Mouse (Mus musculus): ENCODE results near the gene Tbck. TPM values are rescaled to one million over a fixed set of nuclear protein-coding genes. Genes with fewer than 3 reads are reported as not detected.
A peak's percentile ranks its signal among the peaks of the same experiment; 100 is the strongest.

The Tbck gene
- polyA plus RNA-seq, 1 experiment from 2014 or later = 33.2 TPM

DNA sequence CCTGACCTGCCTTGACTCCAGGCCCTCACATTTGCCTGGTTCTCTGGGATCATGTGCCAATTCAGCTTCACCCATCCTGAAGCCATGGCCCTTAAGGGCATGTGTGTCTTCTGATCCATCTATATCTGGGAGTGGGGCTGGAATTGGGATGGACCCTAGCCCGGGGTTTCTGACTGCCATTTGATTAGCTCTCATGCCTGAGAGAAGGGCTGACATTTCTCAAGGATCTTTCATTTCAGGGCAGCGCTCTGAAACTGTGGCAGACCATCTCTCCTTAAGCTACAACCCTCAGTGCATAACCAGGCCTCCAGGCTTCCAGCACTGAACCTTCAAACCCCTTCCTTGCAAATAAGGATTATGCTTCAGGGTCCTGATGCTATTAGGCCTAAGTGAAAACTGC, 166.5 kb downstream of the Tbck start:
- Histone ChIP-seq H3K4me1 (ENCODE audit: control insufficient read depth, insufficient read depth, low read length) (no peaks in the 10 kb centered on the region; the same call in 1 of the 2 replicates), H3K36me3 (ENCODE audit: control insufficient read depth, insufficient read depth, low read length) (no peaks in the 10 kb centered on the region), H3K27me3 (ENCODE audit: control insufficient read depth, insufficient read depth, low read length) (no peaks in the 10 kb centered on the region), H3K4me3 (replicated peaks; ENCODE audit: low read depth, low read length) (no peak overlapping the region), H3K9me3 (ENCODE audit: control insufficient read depth, low read length) (no peaks in the 10 kb centered on the region), H3K27ac (replicated peaks; ENCODE audit: low read depth, low read length) (no peak overlapping the region), H3K4me2 (ENCODE audit: low read length) (no peak overlapping the region), H3K9ac (replicated peaks; ENCODE audit: low read length) (no peak overlapping the region)
- DNase-seq (no peak), ATAC-seq (ENCODE audit: low FRiP score, low TSS enrichment) (no peak)
- 85% methylated on average over 2 of the region's 2 CpGs for WGBS

GRCm38 (mm10) chr3:132851417-132851816, 167.5 kb downstream of the Tbck start:
- H3K36me3 ChIP-seq (ENCODE audit: control insufficient read depth, insufficient read depth, low read length) = no peaks in the 10 kb centered on the region
- H3K4me1 ChIP-seq (ENCODE audit: control insufficient read depth, insufficient read depth, low read length) = no peaks in the 10 kb centered on the region; the same call in 1 of the 2 replicates
- 43% methylated on average over 1 of the region's 1 CpGs for WGBS
- ATAC-seq (ENCODE audit: low FRiP score, low TSS enrichment) (peak; percentile 48), DNase-seq (peak; percentile 50)
- H3K4me3 ChIP-seq (replicated peaks; ENCODE audit: low read depth, low read length) = no peak overlapping the region
- no peaks in the 10 kb centered on the region for H3K27me3 ChIP-seq (ENCODE audit: control insufficient read depth, insufficient read depth, low read length)
- no peak overlapping the region for H3K27ac ChIP-seq (replicated peaks; ENCODE audit: low read depth, low read length)
- H3K4me2 ChIP-seq (ENCODE audit: low read length) = no peak overlapping the region
- no peak overlapping the region for H3K9ac ChIP-seq (replicated peaks; ENCODE audit: low read length)
- H3K9me3 ChIP-seq (ENCODE audit: control insufficient read depth, low read length) = no peaks in the 10 kb centered on the region

- no peaks in the 10 kb centered on the region for H3K9me3 ChIP-seq (ENCODE audit: control insufficient read depth, low read length)
- no peak overlapping the region for H3K27ac ChIP-seq (replicated peaks; ENCODE audit: low read depth, low read length)
- no peaks in the 10 kb centered on the region for H3K27me3 ChIP-seq (ENCODE audit: control insufficient read depth, insufficient read depth, low read length)
- 68% methylated on average over 28 of the region's 28 CpGs for WGBS
- ATAC-seq (ENCODE audit: low FRiP score, low TSS enrichment) = no peak; the same call in 1 of the 2 replicates
- no peak for DNase-seq
- H3K36me3 ChIP-seq (ENCODE audit: control insufficient read depth, insufficient read depth, low read length) = no peaks in the 10 kb centered on the region
- H3K9ac ChIP-seq (replicated peaks; ENCODE audit: low read length) = no peak overlapping the region
- H3K4me3 ChIP-seq (replicated peaks; ENCODE audit: low read depth, low read length) = no peak overlapping the region
- no peak overlapping the region for H3K4me2 ChIP-seq (ENCODE audit: low read length)
- no peaks in the 10 kb centered on the region; the same call in 1 of the 2 replicates for H3K4me1 ChIP-seq (ENCODE audit: control insufficient read depth, insufficient read depth, low read length)
Observed at GRCm38 (mm10) chr3:132851841-132852728, 168.1 kb downstream of the Tbck start.

GRCm38 (mm10) chr3:132854271-132854670, 170.3 kb downstream of the Tbck start:
- no peak overlapping the region for H3K4me3 ChIP-seq (replicated peaks; ENCODE audit: low read depth, low read length)
- 86% methylated on average over 9 of the region's 9 CpGs for WGBS
- no peak overlapping the region for H3K4me2 ChIP-seq (ENCODE audit: low read length)
- no peaks in the 10 kb centered on the region; the same call in 1 of the 2 replicates for H3K4me1 ChIP-seq (ENCODE audit: control insufficient read depth, insufficient read depth, low read length)
- DNase-seq = no peak
- H3K36me3 ChIP-seq (ENCODE audit: control insufficient read depth, insufficient read depth, low read length) = no peaks in the 10 kb centered on the region
- H3K27me3 ChIP-seq (ENCODE audit: control insufficient read depth, insufficient read depth, low read length) = no peaks in the 10 kb centered on the region
- ATAC-seq (ENCODE audit: low FRiP score, low TSS enrichment) = no peak
- no peaks in the 10 kb centered on the region for H3K9me3 ChIP-seq (ENCODE audit: control insufficient read depth, low read length)
- H3K9ac ChIP-seq (replicated peaks; ENCODE audit: low read length) = no peak overlapping the region
- H3K27ac ChIP-seq (replicated peaks; ENCODE audit: low read depth, low read length) = no peak overlapping the region

DNA sequence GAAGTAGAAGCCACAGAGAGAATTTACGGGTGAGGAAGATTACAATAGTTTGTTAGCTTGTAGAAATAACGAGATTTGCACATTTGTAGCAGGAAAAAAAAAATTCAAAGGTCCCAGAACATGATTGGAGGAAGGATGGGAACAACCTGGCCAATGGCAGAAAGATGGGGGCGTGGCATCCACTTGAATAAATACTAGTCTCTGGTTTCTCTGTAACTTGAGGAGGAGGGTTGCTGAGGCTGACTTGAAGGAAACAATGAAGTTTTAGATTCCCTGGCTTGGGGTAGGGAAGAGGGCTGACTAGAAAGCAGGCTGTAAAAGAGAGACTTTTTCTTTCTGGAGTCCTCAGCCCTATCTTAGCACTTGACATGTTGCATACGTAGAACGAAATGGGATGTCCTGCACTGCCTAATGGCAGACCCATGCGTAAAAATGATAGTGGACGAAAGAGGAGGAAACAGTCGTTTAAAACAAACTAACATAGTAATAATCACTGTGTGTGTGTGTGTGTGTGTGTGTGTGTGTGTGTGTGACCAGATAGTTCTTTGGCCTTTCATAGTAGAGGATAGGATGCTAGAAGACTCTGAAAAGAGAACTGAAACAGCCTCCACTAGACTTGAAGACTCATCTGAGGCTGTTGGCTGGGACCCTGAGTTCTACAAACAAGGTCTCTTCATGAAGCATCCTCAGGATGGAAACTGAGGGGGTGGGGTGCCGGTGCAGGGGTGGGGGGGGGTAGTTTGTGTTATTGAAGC, 171.7 kb downstream of the Tbck start:
- DNase-seq = no peak

DNA sequence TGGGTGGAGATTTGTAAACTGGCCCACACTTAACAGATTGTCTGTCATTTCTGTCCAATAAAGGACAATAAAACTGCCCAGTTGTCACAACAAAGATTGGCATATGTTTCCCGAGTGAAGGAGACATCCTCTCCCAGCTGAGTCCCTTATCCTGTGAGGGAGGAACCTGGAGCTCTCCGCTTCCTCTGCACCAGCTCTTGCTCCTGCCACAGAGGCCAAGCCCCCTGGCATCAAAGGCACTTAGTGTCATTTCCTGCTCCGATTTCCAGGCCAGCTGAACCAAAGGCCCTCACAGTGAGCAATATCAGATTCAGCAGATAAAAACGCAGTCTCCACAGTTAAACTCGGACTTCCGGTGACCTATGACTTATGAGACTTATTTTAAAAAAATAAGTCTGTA, 172.7 kb downstream of the Tbck start:
- no peaks in the 10 kb centered on the region for H3K9me3 ChIP-seq (ENCODE audit: control insufficient read depth, low read length)
- no peak for DNase-seq
- H3K36me3 ChIP-seq (ENCODE audit: control insufficient read depth, insufficient read depth, low read length) = no peaks in the 10 kb centered on the region
- H3K9ac ChIP-seq (replicated peaks; ENCODE audit: low read length) = no peak overlapping the region
- H3K27ac ChIP-seq (replicated peaks; ENCODE audit: low read depth, low read length) = no peak overlapping the region
- H3K4me2 ChIP-seq (ENCODE audit: low read length) = no peak overlapping the region
- ATAC-seq (ENCODE audit: low FRiP score, low TSS enrichment) = no peak
- H3K4me1 ChIP-seq (ENCODE audit: control insufficient read depth, insufficient read depth, low read length) = no peaks in the 10 kb centered on the region
- WGBS = 87% methylated on average over 6 of the region's 6 CpGs
- H3K4me3 ChIP-seq (replicated peaks; ENCODE audit: low read depth, low read length) = no peak overlapping the region
- no peaks in the 10 kb centered on the region for H3K27me3 ChIP-seq (ENCODE audit: control insufficient read depth, insufficient read depth, low read length)

More for the DNA sequence above, 171.7 kb downstream of the Tbck start:
- Histone ChIP-seq H3K9ac (replicated peaks; ENCODE audit: low read length) (no peak overlapping the region), H3K4me2 (ENCODE audit: low read length) (no peak overlapping the region), H3K36me3 (ENCODE audit: control insufficient read depth, insufficient read depth, low read length) (no peaks in the 10 kb centered on the region), H3K27ac (replicated peaks; ENCODE audit: low read depth, low read length) (no peak overlapping the region), H3K4me1 (ENCODE audit: control insufficient read depth, insufficient read depth, low read length) (no peaks in the 10 kb centered on the region; the same call in 1 of the 2 replicates), H3K27me3 (ENCODE audit: control insufficient read depth, insufficient read depth, low read length) (no peaks in the 10 kb centered on the region), H3K9me3 (ENCODE audit: control insufficient read depth, low read length) (no peaks in the 10 kb centered on the region), H3K4me3 (replicated peaks; ENCODE audit: low read depth, low read length) (no peak overlapping the region)
- no peak for ATAC-seq (ENCODE audit: low FRiP score, low TSS enrichment)
- 72% methylated on average over 9 of the region's 9 CpGs for WGBS

- Histone ChIP-seq H3K36me3 (ENCODE audit: control insufficient read depth, insufficient read depth, low read length) (no peaks in the 10 kb centered on the region), H3K4me2 (ENCODE audit: low read length) (no peak overlapping the region), H3K4me3 (replicated peaks; ENCODE audit: low read depth, low read length) (no peak overlapping the region), H3K4me1 (ENCODE audit: control insufficient read depth, insufficient read depth, low read length) (no peaks in the 10 kb centered on the region), H3K27ac (replicated peaks; ENCODE audit: low read depth, low read length) (no peak overlapping the region), H3K27me3 (ENCODE audit: control insufficient read depth, insufficient read depth, low read length) (no peaks in the 10 kb centered on the region), H3K9ac (replicated peaks; ENCODE audit: low read length) (no peak overlapping the region), H3K9me3 (ENCODE audit: control insufficient read depth, low read length) (no peaks in the 10 kb centered on the region)
- ATAC-seq (ENCODE audit: low FRiP score, low TSS enrichment) (no peak; the same call in 1 of the 2 replicates), DNase-seq (no peak)
- WGBS = 69% methylated on average over 11 of the region's 11 CpGs
Observed at GRCm38 (mm10) chr3:132858849-132859248, 174.9 kb downstream of the Tbck start.

DNA sequence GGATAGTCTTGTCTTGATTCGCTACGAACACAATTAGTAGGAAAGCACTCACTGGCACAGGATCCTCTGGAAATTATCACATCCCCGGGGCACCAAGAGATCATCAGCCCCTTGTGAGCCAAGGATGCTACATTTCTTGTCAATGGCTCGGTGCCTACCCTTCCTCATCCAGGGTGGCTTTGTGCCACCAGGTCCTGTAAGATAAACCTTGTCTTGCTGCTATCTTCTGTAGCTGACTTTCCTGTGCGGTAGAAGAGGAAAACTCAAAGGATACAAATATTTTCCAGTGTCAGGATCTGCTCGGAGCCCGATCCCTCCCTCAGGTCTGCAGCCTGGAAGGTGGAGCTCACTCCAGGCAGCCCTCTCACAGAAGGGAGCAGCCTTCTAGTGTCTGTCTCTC, 175.6 kb downstream of the Tbck start:
- Histone ChIP-seq H3K27ac (replicated peaks; ENCODE audit: low read depth, low read length) (no peak overlapping the region), H3K36me3 (ENCODE audit: control insufficient read depth, insufficient read depth, low read length) (no peaks in the 10 kb centered on the region), H3K4me1 (ENCODE audit: control insufficient read depth, insufficient read depth, low read length) (no peaks in the 10 kb centered on the region), H3K4me3 (replicated peaks; ENCODE audit: low read depth, low read length) (no peak overlapping the region), H3K9ac (replicated peaks; ENCODE audit: low read length) (no peak overlapping the region), H3K9me3 (ENCODE audit: control insufficient read depth, low read length) (no peaks in the 10 kb centered on the region), H3K4me2 (ENCODE audit: low read length) (no peak overlapping the region), H3K27me3 (ENCODE audit: control insufficient read depth, insufficient read depth, low read length) (no peaks in the 10 kb centered on the region)
- no peak for DNase-seq
- WGBS = 92% methylated on average over 7 of the region's 7 CpGs
- no peak for ATAC-seq (ENCODE audit: low FRiP score, low TSS enrichment)

Measured in midbrain, embryonic 14.5 days (tissue).